Mouse (Mus musculus): ENCODE data around the gene Tjp2. TPM values are rescaled to one million over a fixed set of nuclear protein-coding genes. Genes with fewer than 3 reads are reported as not detected.
"Not testable (repeated sequence)": the region's sequence is repeated elsewhere in the genome, so short reads cannot be mapped to it uniquely, and the experiment has no call there.

Tjp2 gene
- polyA plus RNA-seq, 1 experiment from 2014 or later = 41.7 TPM

- no peaks in the 10 kb centered on the region for H3K27me3 ChIP-seq (replicated peaks)
- no peak for ATAC-seq
- peaks cover 4% of the 10 kb centered on the region; the same call in 1 of the 2 replicates for H3K9me3 ChIP-seq
- H3K4me3 ChIP-seq (replicated peaks) = no peak overlapping the region
- H3K9ac ChIP-seq = no peak overlapping the region
- H3K4me2 ChIP-seq (replicated peaks) = no peak overlapping the region
- 50% methylated on average over 3 of the region's 3 CpGs for WGBS
- no peaks in the 10 kb centered on the region for H3K4me1 ChIP-seq (replicated peaks)
- H3K27ac ChIP-seq = no peak overlapping the region
- H3K36me3 ChIP-seq = no peaks in the 10 kb centered on the region
Measured at GRCm38 (mm10) chr19:24197338-24197737, 27.5 kb downstream of the Tjp2 start.

GRCm38 (mm10) chr19:24195224-24195623 lies 29.6 kb downstream of the Tjp2 start:
- Histone ChIP-seq H3K4me3 (replicated peaks) (no peak overlapping the region), H3K9ac (no peak overlapping the region), H3K4me2 (replicated peaks) (no peak overlapping the region), H3K4me1 (replicated peaks) (no peaks in the 10 kb centered on the region), H3K9me3 (peaks cover 4% of the 10 kb centered on the region; the same call in 1 of the 2 replicates), H3K27me3 (replicated peaks) (no peaks in the 10 kb centered on the region), H3K27ac (no peak overlapping the region), H3K36me3 (no peaks in the 10 kb centered on the region)
- no peak for ATAC-seq
- WGBS = 58% methylated on average over 7 of the region's 7 CpGs

- 93% methylated on average over 4 of the region's 4 CpGs for WGBS
- Histone ChIP-seq H3K4me1 (replicated peaks) (no peaks in the 10 kb centered on the region), H3K27ac (no peak overlapping the region), H3K9me3 (peaks cover 4% of the 10 kb centered on the region; the same call in 1 of the 2 replicates), H3K9ac (no peak overlapping the region), H3K4me2 (replicated peaks) (no peak overlapping the region), H3K27me3 (replicated peaks) (no peaks in the 10 kb centered on the region), H3K36me3 (no peaks in the 10 kb centered on the region), H3K4me3 (replicated peaks) (no peak overlapping the region)
- no peak for ATAC-seq
Measured at GRCm38 (mm10) chr19:24194216-24194615, 30.6 kb downstream of the Tjp2 start.

GRCm38 (mm10) chr19:24192946-24193345 lies 31.9 kb downstream of the Tjp2 start:
- Histone ChIP-seq H3K4me1 (replicated peaks) (no peaks in the 10 kb centered on the region), H3K4me2 (replicated peaks) (no peak overlapping the region), H3K9ac (no peak overlapping the region), H3K27me3 (replicated peaks) (no peaks in the 10 kb centered on the region), H3K9me3 (peaks cover 4% of the 10 kb centered on the region; the same call in 1 of the 2 replicates), H3K36me3 (no peaks in the 10 kb centered on the region), H3K27ac (no peak overlapping the region), H3K4me3 (replicated peaks) (no peak overlapping the region)
- 86% methylated on average over 5 of the region's 5 CpGs for WGBS
- ATAC-seq = no peak

DNA sequence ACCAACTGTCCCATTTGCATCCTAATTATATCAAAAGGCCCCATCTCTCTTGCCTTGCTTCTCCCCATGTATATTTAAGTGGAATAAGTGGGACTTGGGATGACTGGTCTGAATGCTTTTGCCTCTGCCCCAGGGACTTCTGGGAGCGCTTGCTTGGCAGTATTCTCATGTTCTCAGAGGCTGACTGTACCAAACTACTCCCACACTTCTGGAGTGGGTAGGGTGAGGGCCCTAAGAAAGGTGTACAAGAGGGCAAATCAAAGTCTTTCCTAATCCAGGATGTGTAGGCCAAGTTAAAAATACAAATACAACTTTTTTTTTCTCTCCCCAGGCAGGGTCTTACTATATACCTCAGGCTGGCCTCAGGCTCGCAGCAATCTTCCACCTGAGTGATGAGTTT lies 37.0 kb downstream of the Tjp2 start:
- Histone ChIP-seq H3K27ac (no peak overlapping the region), H3K36me3 (no peaks in the 10 kb centered on the region), H3K9ac (no peak overlapping the region), H3K4me1 (replicated peaks) (no peaks in the 10 kb centered on the region), H3K4me2 (replicated peaks) (no peak overlapping the region), H3K4me3 (replicated peaks) (no peak overlapping the region), H3K27me3 (replicated peaks) (no peaks in the 10 kb centered on the region), H3K9me3 (no peaks in the 10 kb centered on the region)
- 92% methylated on average over 2 of the region's 2 CpGs for WGBS
- no peak for ATAC-seq

GRCm38 (mm10) chr19:24187358-24187757 lies 37.5 kb downstream of the Tjp2 start:
- H3K9me3 ChIP-seq; H3K27me3 ChIP-seq (replicated peaks); H3K4me2 ChIP-seq (replicated peaks); H3K4me1 ChIP-seq (replicated peaks); H3K27ac ChIP-seq; H3K9ac ChIP-seq; H3K36me3 ChIP-seq; ATAC-seq; H3K4me3 ChIP-seq (replicated peaks): not testable (repeated sequence)
- 77% methylated on average over 1 of the region's 1 CpGs for WGBS

- WGBS = 86% methylated on average over 15 of the region's 15 CpGs
Measured at GRCm38 (mm10) chr19:24183680-24184235, 41.1 kb downstream of the Tjp2 start.

DNA sequence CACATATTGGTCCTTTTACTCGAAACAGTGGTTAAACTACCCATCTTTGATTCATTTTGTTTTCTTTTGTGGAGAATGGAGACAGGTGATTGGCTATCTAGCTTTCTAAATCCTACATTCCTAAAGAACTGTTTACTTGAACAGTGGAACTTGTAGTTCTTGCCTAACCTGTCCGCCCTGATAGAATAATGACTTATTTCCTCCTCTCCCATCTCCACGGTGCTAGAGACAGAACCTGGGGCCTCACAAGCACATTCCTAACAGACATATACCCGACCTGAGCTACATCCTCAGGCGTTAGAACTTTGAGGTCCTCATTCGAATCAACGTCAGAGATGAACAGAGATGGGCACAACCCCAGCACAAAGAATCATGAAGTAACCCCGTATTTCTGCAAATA lies 44.4 kb downstream of the Tjp2 start:
- Histone ChIP-seq H3K4me1 (replicated peaks) (0 out of 2 replicates have a peak, but pooled peaks cover 2% of the 10 kb centered on the region), H3K4me2 (replicated peaks) (no peak overlapping the region), H3K9me3 (no peaks in the 10 kb centered on the region), H3K27me3 (replicated peaks) (no peaks in the 10 kb centered on the region), H3K27ac (no peak overlapping the region), H3K36me3 (no peaks in the 10 kb centered on the region), H3K9ac (no peak overlapping the region), H3K4me3 (replicated peaks) (no peak overlapping the region)
- no peak for ATAC-seq
- WGBS = 56% methylated on average over 8 of the region's 8 CpGs

More at GRCm38 (mm10) chr19:24183680-24184235, 41.1 kb downstream of the Tjp2 start:
- Histone ChIP-seq H3K4me1 (replicated peaks) (no peaks in the 10 kb centered on the region), H3K4me3 (replicated peaks) (no peak overlapping the region), H3K9ac (no peak overlapping the region), H3K36me3 (no peaks in the 10 kb centered on the region), H3K27me3 (replicated peaks) (no peaks in the 10 kb centered on the region), H3K27ac (no peak overlapping the region), H3K9me3 (no peaks in the 10 kb centered on the region), H3K4me2 (replicated peaks) (no peak overlapping the region)
- ATAC-seq = no peak

DNA sequence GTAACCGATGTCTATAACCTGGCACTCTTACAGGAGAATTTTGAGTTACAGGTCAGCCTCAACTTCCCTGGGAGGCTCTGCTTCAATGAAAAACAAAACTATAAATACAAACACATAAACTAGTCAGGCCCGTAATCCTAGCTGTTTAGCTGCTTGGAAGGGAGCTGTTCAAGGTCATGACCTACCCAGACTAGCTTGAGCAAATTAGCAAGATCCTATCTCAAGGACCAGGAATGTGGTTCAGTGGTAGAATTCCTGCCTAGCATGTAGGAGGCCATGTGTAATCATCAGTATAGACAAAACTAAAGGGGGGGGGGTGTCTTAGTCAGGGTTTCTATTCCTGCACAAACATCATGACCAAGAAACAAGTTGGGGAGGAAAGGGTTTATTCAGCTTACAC lies 46.7 kb downstream of the Tjp2 start:
- no peak overlapping the region for H3K27ac ChIP-seq
- H3K9me3 ChIP-seq = no peaks in the 10 kb centered on the region
- H3K4me2 ChIP-seq (replicated peaks) = no peak overlapping the region
- H3K9ac ChIP-seq = no peak overlapping the region
- 68% methylated on average over 2 of the region's 2 CpGs for WGBS
- no peak for ATAC-seq
- H3K4me3 ChIP-seq (replicated peaks) = no peak overlapping the region
- no peaks in the 10 kb centered on the region for H3K27me3 ChIP-seq (replicated peaks)
- H3K36me3 ChIP-seq = no peaks in the 10 kb centered on the region
- H3K4me1 ChIP-seq (replicated peaks) = peaks cover 9% of the 10 kb centered on the region; the same call in 1 of the 2 replicates

DNA sequence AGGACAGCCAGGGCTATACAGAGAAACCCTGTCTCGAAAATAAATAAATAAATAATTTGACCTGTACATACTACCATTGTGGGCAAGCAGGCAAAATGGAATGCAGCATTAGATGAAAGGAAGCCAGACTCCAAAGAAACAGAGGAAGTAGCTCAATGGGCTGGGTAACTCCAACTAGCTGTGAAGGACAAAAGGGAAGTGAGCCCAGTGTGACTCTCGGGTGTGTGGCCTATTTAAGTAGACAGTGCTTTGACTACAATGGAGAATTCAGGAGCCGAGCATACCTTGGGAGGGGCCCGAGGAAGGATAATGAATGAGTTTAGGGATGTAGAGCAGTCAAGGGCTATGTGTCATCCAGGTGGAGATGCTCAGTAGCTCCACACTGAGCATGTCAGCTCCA lies 48.1 kb downstream of the Tjp2 start:
- no peak overlapping the region for H3K9ac ChIP-seq
- H3K4me3 ChIP-seq (replicated peaks) = no peak overlapping the region
- H3K27me3 ChIP-seq (replicated peaks) = no peaks in the 10 kb centered on the region
- H3K27ac ChIP-seq = no peak overlapping the region
- 91% methylated on average over 4 of the region's 4 CpGs for WGBS
- H3K9me3 ChIP-seq = no peaks in the 10 kb centered on the region
- H3K4me2 ChIP-seq (replicated peaks) = no peak overlapping the region
- no peak for ATAC-seq
- H3K4me1 ChIP-seq (replicated peaks) = peaks cover 11% of the 10 kb centered on the region; the same call in 1 of the 2 replicates
- H3K36me3 ChIP-seq = no peaks in the 10 kb centered on the region

- Histone ChIP-seq H3K36me3 (no peaks in the 10 kb centered on the region), H3K4me2 (replicated peaks) (peak overlapping the region; percentile 91), H3K4me1 (replicated peaks) (peaks cover 11% of the 10 kb centered on the region; the same call in 1 of the 2 replicates), H3K27me3 (replicated peaks) (no peaks in the 10 kb centered on the region), H3K27ac (no peak overlapping the region), H3K9ac (peak overlapping the region; percentile 4; the same call in 1 of the 2 replicates), H3K4me3 (replicated peaks) (peak overlapping the region; percentile 61), H3K9me3 (no peaks in the 10 kb centered on the region)
- ATAC-seq = 0 out of 2 replicates have a peak, but pooled peaks have one; percentile 9
- 2% methylated on average over 13 of the region's 13 CpGs for WGBS
Measured at GRCm38 (mm10) chr19:24174896-24175295, 49.9 kb downstream of the Tjp2 start.

- H3K4me1 ChIP-seq (replicated peaks) = peaks cover 11% of the 10 kb centered on the region
- H3K4me3 ChIP-seq (replicated peaks) = peak overlapping the region; percentile 61
- H3K9ac ChIP-seq = peak overlapping the region; percentile 74
- no peaks in the 10 kb centered on the region for H3K9me3 ChIP-seq
- WGBS = under 1% methylated on average over 96 of the region's 103 CpGs
- ATAC-seq = peak; percentile 95
- peak overlapping the region; percentile 46 for H3K27ac ChIP-seq
- peak overlapping the region; percentile 91 for H3K4me2 ChIP-seq (replicated peaks)
- H3K27me3 ChIP-seq (replicated peaks) = no peaks in the 10 kb centered on the region
- H3K36me3 ChIP-seq = no peaks in the 10 kb centered on the region
Measured at GRCm38 (mm10) chr19:24173608-24174523, 51.0 kb downstream of the Tjp2 start.
